Mouse (Mus musculus) C2C12 (cell line): ENCODE results near the gene Adrb1. TPM values are rescaled to one million over a fixed set of nuclear protein-coding genes. Genes with fewer than 3 reads are reported as not detected.

ENCODE experiments used
- H3K27me3 ChIP-seq: one replicate; pipeline ENCODE4 v1.6.1; 2011; ENCODE audit not compliant: control insufficient read depth, insufficient read depth, insufficient read length
- H3K36me3 ChIP-seq: one replicate; pipeline ENCODE4 v1.6.1; 2011; ENCODE audit not compliant: control insufficient read depth, insufficient read depth
- H3K4me3 ChIP-seq: one replicate; pipeline ENCODE4 v1.5.1; 2011; ENCODE audit warnings: mild to moderate bottlenecking, control low read depth; ENCODE audit not compliant: poor library complexity, insufficient read depth, severe bottlenecking
- H3K79me2 ChIP-seq: one replicate; pipeline ENCODE4 v1.6.1; 2011; ENCODE audit not compliant: control insufficient read depth, insufficient read depth
- H3K79me3 ChIP-seq: one replicate; pipeline ENCODE4 v1.6.1; 2011; ENCODE audit warnings: low read depth, control low read depth
- H3ac ChIP-seq: one replicate; pipeline ENCODE3; 2011; ENCODE audit warnings: low read depth; ENCODE audit not compliant: control insufficient read depth, insufficient read length
- CEBPB ChIP-seq: IDR thresholded peaks from one replicate; pipeline ENCODE4 v1.6.1; 2011; ENCODE audit warnings: low read depth, mild to moderate bottlenecking, control low read depth, moderate library complexity
- CTCF ChIP-seq: IDR thresholded peaks from one replicate; pipeline ENCODE4 v1.5.1; 2011; ENCODE audit not compliant: control insufficient read depth, insufficient read depth, insufficient read length
- FOSL1 ChIP-seq: IDR thresholded peaks from one replicate; pipeline ENCODE4 v1.8.0; 2011; ENCODE audit warnings: mild to moderate bottlenecking, low read length; ENCODE audit not compliant: poor library complexity, insufficient read depth, severe bottlenecking
- MAX ChIP-seq: IDR thresholded peaks from one replicate; pipeline ENCODE4 v1.6.1; 2011; ENCODE audit warnings: mild to moderate bottlenecking, control low read depth
- MYOD1 ChIP-seq: IDR thresholded peaks from one replicate; pipeline ENCODE4 v1.6.1; 2011; ENCODE audit warnings: low read depth; ENCODE audit not compliant: control insufficient read depth, insufficient read length
- MYOG ChIP-seq: IDR thresholded peaks from one replicate; pipeline ENCODE4 v1.6.1; 2011; ENCODE audit not compliant: control insufficient read depth, insufficient read length; ENCODE audit errors: extremely low read depth
- USF1 ChIP-seq: IDR thresholded peaks from one replicate; pipeline ENCODE4 v1.6.1; 2011; ENCODE audit warnings: low read depth, mild to moderate bottlenecking, control low read depth, moderate library complexity
- polyA plus RNA-seq: library from polyadenylated mRNA; unstranded; fragments of >200 nt; fragmentation: generic; extraction: Trizol; gene quantifications from one replicate; pipeline ENCODE4 v1.2.1, GENCODE M21; 2012; ENCODE audit warnings: missing spikeins

Gene Adrb1
- polyA plus RNA-seq, 1 experiment, result 0.13 TPM

DNA sequence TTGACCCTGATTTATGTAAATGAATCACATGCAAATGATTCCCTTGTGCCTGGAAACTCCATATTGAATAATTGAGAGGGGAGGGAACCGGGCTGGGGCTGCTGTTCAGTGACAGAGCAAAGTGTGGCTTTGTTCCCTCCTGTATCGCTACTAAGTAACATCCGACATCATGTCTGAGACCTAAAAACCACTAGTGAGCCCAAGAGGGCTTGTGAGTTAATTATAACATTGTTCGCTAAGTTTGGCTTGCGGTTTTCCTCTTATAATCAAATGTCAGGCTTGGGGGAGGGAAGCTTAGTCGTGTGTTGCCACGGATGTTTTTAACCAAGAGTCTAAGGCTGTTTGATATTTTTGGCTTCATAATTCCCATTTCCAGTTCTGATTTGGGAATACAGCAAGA is 50.2 kb downstream of the Adrb1 start:
- Histone ChIP-seq H3K4me3 (no peak overlapping the region), H3K27me3 (no peaks in the 10 kb centered on the region), H3K36me3 (no peaks in the 10 kb centered on the region), H3K79me2 (no peaks in the 10 kb centered on the region), H3K79me3 (no peaks in the 10 kb centered on the region), H3ac (no peak overlapping the region)
- TF ChIP-seq FOSL1 (no peak), USF1 (no peak), MAX (no peak), CTCF (no peak), MYOD1 (no peak), MYOG (no peak), CEBPB (no peak)

DNA sequence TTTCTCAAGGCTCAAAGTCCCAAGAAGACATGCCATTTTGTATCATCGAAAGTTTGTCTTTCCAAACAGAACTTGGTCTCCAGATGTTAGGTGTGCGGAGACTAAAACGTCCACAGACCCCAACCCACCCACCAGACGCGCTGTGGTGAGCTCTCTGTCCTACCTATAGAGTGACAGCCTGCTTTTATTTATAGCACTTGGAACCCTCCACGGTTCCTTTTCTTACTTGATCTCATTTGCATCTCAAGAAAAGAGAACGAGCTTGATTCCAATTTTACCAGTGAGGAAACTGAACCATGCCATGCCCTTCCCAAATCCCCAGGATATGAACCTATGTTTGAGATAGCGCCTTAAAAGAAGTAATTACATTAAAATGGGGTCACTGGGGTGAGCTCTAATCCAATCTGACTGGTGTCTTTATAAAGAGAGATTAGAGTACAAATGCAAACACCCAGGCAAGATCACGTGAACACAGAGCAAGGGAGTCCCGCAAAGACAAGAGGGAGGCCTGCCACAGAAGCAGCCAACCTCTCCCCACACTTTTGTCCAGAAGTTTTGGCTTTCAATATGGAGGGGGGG is 51.5 kb downstream of the Adrb1 start:
- Histone ChIP-seq H3K79me2 (no peaks in the 10 kb centered on the region), H3K4me3 (no peak overlapping the region), H3K27me3 (no peaks in the 10 kb centered on the region), H3K79me3 (no peaks in the 10 kb centered on the region), H3K36me3 (no peaks in the 10 kb centered on the region), H3ac (no peak overlapping the region)
- TF ChIP-seq MYOG, result no peak
- TF ChIP-seq CEBPB, result no peak
- no peak for TF ChIP-seq CTCF
- no peak for TF ChIP-seq MYOD1
- TF ChIP-seq FOSL1, result no peak
- TF ChIP-seq MAX, result no peak
- no peak for TF ChIP-seq USF1

DNA sequence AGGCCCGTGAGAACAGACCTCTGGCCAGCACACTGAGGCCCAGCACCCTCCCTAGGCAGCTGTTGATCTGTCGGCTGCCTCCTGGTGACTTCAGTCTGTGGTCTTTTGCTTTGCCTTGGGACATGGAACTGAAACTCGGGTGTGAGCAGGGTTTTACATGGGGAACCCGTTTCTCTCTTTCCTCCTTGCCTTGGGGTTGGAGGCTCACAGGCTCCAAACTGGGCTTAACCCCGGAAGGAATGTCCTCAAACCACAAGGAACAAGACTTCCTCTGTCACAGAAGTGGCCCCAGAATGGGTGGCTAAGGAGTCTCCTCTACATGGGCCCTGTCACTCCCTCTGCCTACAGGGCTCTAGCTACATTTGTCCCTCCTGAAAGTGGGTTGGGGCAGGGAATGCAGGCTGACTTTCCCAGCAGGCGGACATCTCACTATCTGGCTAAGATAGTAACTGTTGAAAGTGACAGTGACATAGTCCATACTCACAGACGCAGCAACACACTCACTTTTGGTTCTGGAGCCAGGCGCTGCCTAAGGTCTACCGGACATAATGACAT is 52.5 kb downstream of the Adrb1 start:
- no peaks in the 10 kb centered on the region for H3K36me3 ChIP-seq
- H3K4me3 ChIP-seq, result no peak overlapping the region
- no peaks in the 10 kb centered on the region for H3K27me3 ChIP-seq
- TF ChIP-seq CEBPB (no peak), MAX (no peak), MYOD1 (no peak), CTCF (no peak), MYOG (no peak), FOSL1 (no peak), USF1 (no peak)
- H3K79me2 ChIP-seq, result no peaks in the 10 kb centered on the region
- no peaks in the 10 kb centered on the region for H3K79me3 ChIP-seq
- no peak overlapping the region for H3ac ChIP-seq

DNA sequence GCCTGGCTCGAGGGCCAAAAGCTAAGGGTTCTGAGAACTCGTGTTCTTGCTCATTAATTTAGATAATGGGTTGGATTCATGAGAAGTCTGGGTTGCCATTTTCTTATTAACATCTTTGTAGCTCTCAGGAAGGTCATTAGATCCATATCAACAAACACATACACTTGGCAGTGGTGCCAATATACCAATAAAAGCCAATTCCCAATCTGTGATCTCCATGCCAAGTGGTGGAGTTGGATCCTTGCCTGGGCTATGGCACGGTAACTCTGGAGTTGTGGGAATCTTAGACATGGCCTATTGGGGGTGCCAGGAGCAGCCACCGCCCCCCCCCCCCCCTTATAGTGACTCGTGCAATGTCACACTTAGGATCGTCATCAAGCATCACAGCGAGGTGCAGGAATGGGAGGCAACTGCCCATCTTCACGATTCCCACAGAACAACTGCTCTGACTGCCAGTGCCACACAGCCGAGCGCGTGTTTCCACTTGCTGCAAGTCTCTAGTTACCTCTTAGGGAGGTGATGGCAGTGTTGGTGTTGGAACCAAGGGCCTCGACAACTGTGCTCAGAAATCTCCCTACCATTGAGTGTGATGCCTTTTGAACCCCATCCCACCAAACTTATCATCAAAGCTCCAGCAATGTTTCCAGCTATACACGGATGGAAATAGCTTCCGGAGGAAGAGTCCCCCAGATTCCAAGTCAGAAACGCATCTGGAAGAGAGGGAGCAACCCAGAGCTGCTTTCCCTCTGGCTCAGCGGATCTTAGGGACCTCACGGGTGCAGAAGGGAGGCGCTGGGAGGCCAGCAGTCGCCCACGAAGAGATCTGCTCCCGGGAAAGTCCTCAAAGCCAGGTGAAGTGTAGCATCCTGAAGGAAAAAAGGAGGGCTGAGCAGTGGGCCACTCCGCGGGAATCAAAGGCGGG is 53.2 kb downstream of the Adrb1 start:
- Histone ChIP-seq H3K79me3 (no peaks in the 10 kb centered on the region), H3K4me3 (no peak overlapping the region)

DNA sequence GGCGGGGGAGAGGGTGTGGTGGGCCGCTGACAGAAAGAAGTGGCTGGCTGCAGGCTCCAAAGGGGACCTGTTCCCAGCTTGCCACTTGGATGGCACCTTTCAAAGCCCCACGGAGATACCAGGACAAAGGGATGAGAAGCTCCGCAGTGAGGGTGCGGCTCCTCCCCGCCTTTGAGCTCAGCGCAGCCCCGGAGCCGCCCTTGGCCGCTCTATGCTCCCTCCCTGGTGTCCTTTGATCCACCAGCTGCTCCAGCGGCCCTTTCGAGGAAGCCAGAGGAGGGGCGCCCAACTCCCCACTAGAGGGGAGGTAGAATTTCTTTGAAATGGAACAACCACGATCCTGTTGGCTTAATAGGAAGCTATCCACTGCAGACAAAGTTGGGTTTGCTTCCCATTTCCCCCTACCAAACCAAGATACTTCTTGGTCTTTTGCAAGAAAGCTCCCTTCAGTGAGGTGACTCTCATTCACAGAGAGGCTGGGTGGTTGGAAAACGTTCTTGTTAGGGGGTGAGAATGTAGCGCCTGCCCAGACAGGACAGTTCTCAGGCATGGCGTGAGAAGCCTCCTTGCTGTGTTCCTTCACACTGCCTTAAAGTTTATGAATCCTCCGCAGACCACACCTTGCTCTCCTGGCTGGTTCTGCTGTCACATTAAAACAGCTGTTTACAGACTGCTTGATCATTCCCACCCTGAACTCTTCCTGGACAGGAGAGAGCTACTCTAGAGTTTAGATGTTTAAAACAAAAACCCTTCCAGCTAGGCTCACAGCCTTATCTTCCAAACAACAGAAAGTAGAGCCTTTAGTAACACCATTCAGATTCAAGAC is 54.1 kb downstream of the Adrb1 start:
- Histone ChIP-seq H3K79me3 (no peaks in the 10 kb centered on the region), H3K36me3 (no peaks in the 10 kb centered on the region), H3ac (no peak overlapping the region), H3K79me2 (no peaks in the 10 kb centered on the region), H3K4me3 (no peak overlapping the region), H3K27me3 (no peaks in the 10 kb centered on the region)
- TF ChIP-seq CEBPB (no peak), CTCF (no peak), MAX (no peak), FOSL1 (no peak), MYOG (no peak), MYOD1 (no peak), USF1 (no peak)

More for the DNA sequence above, 53.2 kb downstream of the Adrb1 start:
- no peaks in the 10 kb centered on the region for H3K79me2 ChIP-seq
- H3K27me3 ChIP-seq, result no peaks in the 10 kb centered on the region
- TF ChIP-seq CEBPB (no peak), MYOD1 (no peak), CTCF (no peak), MYOG (no peak), MAX (no peak), FOSL1 (no peak), USF1 (no peak)
- H3ac ChIP-seq, result no peak overlapping the region
- no peaks in the 10 kb centered on the region for H3K36me3 ChIP-seq
